Mouse (Mus musculus) regulatory T cell (primary cell): Measurements from ENCODE around the gene Nabp2.

Experiments used
- in situ Hi-C: fragments of 300-600 bp; cut with MboI, MseI; formaldehyde crosslinking; loops from one replicate; pipeline ENCODE4 v1.15.1; 2025; ENCODE audit warnings: high pct_unique_total_duplicates

The Nabp2 gene

DNA sequence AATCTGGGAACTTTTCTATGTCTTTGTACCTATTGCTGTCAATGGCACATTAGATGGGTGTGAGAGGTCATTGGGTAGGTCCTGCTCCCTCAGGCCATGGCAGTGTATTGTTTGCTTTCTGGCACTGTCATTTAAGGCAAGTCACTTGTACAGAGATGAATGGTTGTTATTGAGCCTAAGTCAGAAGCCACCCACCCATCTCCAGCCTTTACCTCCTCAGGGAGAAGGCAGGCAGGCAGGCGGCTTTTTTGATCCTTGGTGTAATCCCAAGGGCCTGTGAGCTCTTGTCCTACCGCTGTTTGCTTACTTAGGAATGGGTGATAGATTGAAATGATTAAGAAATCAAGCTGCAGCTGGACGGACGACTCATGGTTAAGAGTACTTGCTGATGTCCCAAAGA, 18.2 kb upstream of the Nabp2 start:
- in situ Hi-C loops, result no loop called here

DNA sequence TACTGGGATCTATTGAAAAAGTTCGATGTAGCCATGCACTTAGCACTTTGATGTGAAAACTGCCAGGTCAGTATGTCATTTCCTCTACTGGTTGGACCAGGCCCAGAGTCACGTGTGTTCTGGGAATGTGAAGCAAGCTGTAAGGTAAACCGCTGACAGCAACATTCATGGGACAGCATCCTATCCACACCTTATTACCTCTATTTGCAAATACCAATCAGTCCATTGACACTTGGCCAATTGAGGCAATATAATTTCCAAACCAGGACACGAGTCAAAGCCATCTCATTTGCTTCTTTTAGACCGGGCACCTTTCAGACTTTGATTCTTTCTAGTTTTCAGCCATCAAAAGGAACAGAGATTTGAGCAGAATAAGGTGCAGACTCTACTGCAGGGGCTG, 17.8 kb upstream of the Nabp2 start:
- in situ Hi-C loops, result no loop called here

DNA sequence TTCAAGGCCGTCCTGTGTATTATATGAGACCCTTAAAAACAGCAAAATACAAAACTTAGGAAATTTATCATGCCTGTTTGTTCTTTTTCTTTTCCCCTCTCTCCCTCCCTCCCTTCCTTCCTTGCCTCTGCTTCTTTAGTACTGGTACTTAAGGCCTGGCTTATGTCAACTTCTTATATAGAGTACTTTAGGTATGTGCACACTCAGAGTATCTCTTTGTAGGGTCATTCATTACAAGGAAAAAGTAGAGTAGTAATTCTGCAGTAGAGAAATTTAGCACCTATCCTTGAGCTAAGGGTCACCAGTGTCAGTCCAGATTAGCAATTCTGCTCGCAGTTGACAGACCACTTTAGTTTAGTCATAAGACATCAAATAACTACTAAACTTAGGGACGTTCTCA, 14.0 kb upstream of the Nabp2 start:
- in situ Hi-C loops, result no loop called here

DNA sequence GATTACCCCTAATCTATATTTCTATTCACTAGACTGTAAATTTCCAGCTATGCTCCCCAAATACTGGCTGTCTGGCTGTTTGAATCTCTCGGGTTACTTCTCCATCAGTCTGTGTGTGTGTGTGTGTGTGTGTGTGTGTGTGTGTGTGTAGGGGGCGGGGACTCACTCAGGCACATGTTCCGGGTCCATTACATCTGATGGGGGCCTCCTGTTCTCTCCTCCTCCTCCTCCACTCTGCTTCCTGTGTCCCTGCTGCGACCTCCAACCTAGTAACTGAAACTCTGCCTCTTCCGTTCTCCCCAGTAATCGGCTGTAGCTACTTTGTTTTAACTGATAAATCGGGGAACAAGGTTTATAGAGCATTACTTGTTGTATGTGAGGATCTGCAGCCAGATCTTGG, 13.3 kb upstream of the Nabp2 start:
- in situ Hi-C loops, result no loop called here

DNA sequence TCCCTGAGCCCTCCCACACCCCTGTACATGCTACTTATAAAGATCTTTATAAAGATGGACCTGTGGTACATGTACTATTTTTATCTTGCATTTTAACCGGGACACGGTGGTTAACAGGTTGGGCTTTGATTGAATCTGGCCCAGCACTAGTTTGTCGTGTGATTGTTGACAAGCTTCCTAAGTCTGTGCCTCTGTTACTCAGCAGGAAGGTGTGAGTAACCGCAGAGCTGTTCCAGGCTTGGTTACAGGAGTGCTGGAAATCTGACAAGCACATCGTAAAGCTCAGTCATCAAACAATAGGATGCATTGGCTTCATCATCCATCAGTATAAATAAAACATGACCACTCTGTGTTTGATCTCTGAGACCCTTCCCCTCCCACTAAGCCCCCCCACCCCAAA, 11.1 kb upstream of the Nabp2 start:
- in situ Hi-C loops, result no loop called here

DNA sequence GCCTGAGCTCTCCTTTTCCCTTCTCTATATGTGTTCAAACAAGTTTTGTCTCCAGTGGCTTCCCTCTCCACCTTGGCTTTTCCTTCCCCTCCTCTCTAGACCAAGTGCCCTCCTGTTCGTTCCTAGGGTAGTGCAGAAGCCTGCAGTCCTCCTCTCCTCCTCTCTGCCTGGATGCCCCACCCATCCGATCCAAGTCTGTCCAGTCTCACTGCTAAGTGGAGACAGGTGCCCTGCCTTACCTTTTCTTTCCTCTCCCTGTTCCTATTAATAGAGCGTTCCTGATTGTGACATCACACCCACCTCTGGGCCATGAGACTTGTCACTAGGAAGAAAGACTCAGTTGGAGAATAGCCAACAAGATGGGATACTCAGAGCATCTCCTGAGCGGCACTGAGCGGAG, 3.6 kb upstream of the Nabp2 start:
- in situ Hi-C loops, result no loop called here

DNA sequence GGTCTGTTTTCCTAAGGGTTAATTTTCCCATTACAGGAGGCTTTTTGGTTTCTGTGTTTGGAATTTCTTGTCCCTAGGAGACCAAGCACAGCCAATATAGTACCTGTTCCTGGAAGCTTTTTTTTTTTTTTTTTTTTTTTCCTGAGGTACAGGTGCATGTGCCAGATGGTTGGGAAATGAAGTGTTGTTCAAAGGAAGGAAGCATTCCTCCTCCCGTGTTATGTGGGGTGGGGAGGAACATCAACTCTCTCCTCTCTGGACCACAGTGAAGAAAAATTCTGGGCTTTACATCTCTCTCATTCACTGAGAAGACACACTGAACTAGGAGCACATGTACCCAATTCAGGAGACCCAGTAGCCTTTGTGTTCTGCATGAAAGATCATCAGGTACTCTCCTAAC, 1.8 kb upstream of the Nabp2 start:
- in situ Hi-C loops, result no loop called here

DNA sequence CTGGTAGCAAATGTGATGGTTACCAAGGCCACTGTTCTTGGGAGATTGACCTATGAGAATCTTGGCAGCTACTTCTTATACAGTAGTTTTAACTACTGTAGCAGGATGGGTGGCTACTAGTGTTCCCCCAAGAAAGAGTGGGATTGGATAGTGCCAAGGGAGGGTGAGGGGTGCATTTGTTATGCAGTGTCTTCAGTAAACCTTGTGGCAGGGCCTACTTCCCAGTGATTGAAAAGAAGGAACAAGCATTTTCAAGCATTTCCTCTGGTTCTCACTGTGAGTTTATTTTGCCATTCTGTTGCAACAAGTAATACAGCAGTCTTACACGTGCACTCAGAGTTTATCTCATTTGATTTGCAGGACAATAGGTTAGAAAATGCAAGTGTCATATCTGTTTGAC, 1.3 kb upstream of the Nabp2 start:
- in situ Hi-C loops, result no loop called here

DNA sequence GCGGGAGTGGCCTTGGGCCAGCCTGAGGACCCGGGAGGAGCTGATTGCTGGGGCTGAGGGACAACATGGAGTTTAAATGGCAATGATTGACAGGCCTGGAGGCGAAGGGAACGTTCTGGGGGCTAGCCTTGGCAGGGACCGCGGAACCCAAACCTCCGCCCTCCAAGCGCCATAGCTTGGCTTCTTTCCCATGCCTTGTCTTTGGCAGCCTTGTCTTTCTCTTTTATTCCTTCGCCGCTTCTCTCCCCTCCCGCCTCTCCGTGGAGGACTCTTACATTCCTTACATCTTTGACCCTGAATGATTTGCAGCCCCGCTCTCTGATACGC, 726 bp upstream of the Nabp2 start:
- in situ Hi-C loops, result no loop called here

DNA sequence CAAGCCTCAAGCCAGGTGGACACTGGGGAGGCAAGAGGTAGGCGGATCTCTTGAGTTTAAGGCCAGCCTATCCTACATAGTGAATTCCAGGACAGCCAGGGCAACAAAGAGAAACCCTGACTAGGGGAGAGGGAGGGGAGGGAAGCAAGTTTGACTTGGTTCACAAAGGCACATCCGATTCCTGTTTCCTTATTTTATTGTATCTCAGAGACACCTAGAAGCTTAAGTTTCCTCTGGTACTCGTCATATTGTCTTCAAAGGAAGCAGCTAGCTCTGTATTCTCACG, 789 bp downstream of the Nabp2 start:
- in situ Hi-C loops, result no loop called here

DNA sequence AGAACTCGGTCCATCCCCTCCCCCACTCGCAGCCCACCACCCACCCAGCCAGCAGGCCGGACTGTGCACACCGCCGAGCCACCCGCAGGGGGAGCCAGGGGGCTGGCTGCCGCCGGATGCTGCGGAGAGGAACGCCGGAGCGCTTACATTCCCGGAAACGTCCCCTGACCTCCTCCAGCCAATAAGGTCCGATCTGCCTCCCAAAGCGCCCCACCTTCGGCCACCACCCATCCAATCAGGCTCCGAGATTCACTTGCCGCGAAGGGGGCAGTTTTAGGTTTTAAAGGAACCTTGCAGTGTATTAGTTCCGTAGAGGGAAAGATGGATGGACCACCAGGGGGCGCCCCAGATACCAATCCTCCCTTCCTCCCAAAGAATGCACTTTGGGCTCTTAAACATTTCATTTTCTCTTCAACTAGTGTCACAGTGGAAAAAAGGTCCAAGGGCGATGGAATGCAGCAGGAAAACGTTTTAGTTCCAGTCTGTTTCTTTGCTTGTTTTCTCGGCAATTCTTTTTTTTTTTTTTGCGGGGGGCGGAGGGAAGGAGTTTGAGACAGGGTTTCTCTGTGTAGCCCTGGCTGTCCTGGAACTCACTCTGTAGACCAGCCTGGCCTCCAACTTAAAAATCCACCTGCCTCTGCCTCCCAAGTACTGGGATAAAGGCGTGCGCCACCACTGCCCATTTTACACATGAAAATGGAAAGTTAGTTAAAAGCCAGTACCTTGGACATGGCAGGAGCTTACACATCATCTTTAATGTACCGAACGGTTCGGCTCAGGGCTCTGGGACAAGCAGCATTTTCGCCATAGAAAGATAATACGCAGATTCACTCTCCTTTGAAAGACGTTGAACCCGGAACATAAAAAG, 1.4 kb downstream of the Nabp2 start:
- in situ Hi-C loops, result loop anchor here (5.0 kb wide), 1 partner anchor 37 kb away; no protein-coding TSS in a partner anchor

DNA sequence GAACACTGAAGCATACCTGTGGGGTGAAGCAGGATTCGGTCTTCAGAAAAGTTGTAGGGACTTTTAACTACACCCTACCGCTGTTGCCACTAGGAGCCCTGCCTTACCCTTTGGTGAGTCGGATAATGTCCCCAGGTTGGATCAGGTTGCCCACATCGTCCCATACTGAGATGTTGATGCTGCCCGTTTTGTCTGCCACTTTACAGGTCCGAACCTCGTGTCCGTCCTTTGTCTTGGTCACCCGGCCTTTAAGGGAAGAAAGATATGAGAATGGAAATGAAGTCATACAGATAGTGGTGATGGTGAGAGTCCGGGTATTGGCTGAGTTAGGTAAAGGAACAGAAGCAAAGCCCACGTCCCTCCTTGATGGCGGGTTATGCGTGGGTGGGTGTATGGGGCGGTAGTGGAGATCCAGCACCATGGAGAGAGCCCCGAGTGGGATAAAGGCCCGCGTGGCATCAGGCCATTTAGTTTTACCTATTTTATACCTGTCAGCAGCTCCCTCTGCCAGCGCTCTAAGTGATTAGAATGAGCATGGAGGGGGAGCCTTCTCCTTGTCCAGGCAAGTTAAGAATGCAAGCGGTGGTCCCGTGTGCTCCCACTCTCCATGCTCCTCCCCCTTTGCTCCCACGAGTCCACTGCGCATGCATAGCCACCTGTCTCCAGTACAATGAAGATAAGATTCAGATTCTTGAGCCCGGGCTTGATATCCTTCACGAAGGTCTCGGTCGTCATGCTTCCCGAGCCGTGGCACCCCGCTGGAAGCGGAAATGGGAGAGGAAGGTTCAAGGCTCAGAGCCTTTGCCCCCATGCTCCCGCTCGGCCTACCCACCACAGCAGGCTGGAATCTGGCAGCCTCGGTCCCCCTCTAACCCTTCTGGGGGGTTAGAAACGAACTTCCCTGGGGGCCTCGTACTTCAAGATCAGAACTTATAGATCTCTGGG, 2.4 kb downstream of the Nabp2 start:
- in situ Hi-C loops, result loop anchor here (5.0 kb wide), 1 partner anchor 38 kb away; no protein-coding TSS in a partner anchor

DNA sequence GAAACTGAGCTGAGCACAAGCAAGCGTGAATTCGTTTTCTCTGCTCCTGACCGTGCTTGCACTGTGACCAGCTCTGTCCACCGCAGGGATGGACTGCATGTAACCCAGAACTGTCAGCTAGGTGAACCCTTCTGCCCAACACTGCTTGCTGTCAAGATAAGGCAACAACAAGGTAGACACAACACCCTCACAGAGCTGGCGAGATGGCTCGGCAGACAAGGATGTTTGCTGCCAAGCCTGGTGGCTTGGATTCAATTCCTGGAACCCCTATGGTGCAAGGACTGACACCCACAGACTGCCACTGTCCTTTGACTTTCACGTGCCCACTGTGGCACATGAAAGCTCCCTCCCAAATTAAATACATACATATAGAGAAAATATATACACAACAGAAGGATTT, 7.4 kb downstream of the Nabp2 start:
- in situ Hi-C loops, result no loop called here

DNA sequence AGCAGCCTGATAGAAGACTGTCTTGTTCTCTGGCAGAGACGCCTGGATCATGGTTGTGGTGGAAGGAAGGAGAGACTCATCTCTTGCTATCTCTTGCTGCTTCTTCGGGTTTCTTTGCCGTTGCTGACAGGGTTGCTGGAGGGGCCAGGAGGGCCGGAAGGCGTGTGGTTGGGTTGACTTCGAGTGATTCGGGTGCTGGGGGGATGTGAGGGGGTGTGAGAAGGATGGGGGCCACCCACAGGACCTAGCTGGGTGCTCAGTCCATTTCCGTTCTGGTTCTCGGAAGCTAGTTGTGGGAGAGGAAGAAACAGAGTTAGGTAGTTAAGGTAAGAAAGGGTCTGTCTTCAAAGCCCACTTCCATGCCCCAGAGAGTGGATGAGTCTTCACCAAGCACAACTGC, 9.7 kb downstream of the Nabp2 start:
- in situ Hi-C loops, result no loop called here

DNA sequence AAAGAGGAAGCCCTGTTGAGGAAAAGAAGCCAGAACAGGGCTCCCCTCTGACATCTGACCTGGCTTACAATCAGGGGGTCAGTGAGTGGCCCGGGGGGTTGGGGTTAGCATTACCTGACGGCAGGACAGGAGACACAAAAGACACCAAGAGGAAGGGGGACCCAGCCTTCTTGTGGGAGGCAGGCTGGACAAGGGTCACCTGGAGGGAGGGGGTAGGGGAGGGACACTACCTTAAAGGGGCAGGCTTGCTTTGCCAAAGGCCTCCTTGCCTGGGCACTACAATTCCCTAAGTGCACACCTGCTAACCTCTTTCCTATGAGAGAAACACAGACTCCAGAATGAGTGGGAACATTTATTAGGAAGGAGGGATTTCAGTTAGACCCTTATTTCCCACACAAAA, 10.2 kb downstream of the Nabp2 start, which contains the start of gene Slc39a5:
Gene Slc39a5 (minus strand): TSS at position 174 of the 400 bp plus-strand sequence.
- in situ Hi-C loops, result no loop called here

DNA sequence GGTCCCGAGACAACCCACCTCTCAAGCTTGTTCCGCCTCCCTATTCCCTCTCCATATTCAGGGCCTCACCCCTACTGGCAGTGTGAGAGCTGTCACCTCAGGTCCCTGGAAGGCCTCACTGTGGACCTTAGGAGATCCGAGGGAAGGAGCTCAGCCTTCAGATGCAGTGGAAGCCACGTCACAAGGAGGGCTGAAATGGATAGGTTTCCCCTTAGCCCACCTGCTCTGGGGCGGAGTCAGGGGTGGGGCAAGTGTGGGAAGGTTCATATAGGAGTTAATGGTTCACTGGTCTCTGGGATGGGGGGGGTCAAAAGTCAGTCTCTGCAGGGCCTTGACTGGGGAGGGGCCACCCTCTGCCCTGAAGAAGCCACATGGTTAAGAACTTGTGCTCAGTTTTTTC, 11.0 kb downstream of the Nabp2 start:
- in situ Hi-C loops, result no loop called here

DNA sequence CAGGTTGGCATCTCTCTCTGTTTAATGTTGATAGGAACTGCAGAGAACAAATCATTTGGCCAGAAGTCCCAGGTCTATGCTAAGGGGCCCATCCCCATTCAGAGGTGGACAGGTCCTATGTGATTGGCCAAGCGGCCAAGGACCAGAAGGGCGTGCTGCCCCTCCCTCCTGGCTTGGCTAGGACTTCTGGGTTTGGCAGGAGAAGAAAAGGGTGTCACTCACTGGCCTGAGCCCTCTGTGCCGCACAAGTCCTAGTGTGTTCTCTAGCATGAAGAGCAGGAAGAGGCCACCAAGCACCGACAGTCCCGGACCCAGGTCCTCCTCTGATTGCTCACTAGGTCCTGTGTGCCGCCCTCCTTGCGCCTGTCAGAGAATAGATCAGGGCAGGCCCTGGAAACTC, 13.8 kb downstream of the Nabp2 start:
- in situ Hi-C loops, result no loop called here

DNA sequence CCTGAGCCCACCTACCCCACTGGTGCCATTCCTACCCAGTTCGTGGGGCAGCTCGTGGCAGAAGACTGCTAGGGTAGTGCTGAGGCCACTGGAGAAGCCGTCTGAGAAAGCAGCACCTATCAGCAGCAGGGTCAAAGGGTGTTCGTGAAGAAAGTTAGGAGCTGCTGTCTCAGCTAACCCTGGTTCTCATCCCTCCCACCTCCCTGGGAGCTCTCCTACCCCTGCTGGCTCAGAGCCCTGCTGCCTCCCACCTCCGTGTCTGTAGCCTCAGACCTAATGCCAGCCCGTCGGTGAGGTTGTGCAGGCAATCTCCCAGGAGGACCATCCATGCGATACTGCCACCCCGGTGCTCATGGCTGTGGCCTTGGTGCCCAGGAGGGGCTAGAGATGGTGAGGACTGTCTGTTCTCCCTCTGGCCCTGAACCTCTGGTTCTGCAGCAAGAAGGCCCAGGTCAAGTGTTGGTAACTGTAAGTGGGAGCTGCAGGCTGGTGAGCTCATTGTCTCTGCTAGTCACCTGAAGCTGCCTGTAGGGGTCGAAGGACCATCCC, 14.5 kb downstream of the Nabp2 start:
- in situ Hi-C loops, result no loop called here

DNA sequence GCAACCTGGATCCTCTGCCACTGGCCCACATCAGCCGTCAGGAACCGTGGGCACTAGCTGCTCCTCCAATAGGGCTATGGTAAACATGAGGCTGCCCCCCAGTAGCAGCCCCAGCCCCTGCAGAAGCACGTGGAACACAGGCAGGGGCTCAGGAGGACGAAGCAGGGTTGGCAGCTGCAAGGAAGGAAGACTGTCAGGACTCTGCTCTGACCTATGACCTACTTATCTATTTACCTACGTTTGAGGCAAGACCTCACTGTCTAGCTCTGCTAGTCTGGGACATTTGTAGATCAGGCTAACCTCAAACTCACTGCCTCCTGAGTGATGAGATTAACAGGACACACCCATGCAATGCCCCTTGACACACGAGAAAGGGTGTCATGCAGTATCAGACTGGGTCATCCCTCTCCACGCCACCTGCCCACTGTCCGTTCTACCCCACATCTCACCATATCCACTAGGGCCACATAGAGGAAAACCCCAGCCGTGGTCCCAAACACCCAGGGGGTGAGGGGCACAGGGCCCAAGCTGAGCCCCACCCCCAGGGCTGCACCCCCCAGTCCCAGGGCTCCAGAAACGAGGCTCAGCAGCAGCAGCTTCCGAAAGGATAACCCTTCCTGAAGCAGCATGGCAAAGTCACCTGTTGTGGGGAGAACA, 15.1 kb downstream of the Nabp2 start:
- in situ Hi-C loops, result no loop called here

DNA sequence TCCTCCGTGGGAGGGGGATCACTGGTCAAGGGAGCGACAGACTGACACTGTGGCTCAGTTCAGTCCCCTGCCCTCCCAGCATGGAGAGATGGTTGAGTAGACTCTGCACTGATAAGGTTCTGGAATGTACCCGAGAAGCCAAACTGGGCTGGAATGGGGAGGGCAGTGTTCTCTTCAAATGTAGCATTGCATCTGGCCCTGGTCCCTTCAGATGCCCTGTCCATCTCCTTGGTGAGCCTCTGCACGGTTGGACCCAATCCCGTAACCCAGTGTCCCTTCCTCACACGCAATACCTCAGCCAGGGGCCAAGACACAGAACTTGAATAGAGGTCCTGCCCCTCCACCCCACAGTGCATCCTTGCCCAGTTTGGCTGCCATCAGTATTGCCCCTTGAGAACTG, 19.4 kb downstream of the Nabp2 start:
- in situ Hi-C loops, result no loop called here

DNA sequence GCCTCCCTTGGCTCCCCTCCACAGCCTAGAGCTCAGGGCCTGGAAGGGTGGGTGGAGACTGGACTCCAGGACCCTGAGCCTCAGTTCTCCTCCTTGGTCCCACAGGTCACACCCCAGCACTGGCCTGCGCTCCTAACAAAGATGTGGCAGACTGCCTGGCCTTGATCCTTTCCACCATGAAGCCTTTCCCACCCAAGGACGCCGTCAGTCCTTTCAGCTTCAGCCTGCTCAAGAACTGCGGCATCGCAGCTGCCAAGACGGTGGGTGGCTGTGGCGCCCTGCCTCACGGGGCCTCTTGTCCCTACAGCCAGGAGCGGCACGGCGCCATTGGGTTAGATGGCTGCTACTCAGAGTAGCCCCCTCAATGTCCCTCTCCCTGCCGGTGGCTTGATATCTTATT, 20.9 kb downstream of the Nabp2 start:
- in situ Hi-C loops, result no loop called here

DNA sequence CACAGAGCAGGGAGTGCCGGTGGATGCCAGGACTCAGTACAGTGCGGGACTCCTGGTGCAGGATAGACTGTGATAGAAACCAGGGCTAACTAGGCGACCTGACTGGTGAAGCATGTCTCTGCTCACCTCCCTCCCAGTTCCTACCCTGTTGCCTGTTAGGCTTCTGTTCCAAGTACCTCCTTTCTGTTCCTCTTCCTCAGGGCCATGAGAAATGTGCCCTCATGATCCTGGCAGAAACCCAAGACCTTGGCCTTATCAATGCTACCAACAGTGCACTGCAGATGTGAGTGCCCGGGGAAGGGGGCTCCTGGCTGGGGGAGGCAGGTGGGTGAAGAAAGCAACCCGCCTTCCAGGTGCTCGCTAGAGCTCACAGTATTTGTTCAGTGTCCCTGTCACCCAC, 21.7 kb downstream of the Nabp2 start:
- in situ Hi-C loops, result no loop called here
